In genomic region chr1:89070871-89071361, GRCm38 (mm10) we compare ENCODE assay signal across 8 mouse cellular contexts. TPM values are rescaled to one million over a fixed set of nuclear protein-coding genes. Genes with fewer than 3 reads are reported as not detected.
DNase-seq lines count a peak whose midpoint lies in the region; ATAC-seq and TF ChIP-seq lines count a peak whose summit lies in the region.

No protein-coding gene starts in this region.

- no peak for TF ChIP-seq CTCF in spleen, adult 2 months (IDR thresholded peaks at IDR 0.05; ENCODE audit: extremely low read depth, insufficient read depth, insufficient read length, insufficient replicate concordance)

- peak overlapping the region; percentile 90 for H3K9ac ChIP-seq in kidney, embryonic 15.5 days
- no peak overlapping the region for H3K9ac ChIP-seq in liver, embryonic 15.5 days

- peak overlapping the region; percentile 59; the same call in 1 of the 2 replicates for H3K4me3 ChIP-seq in spleen, adult 2 months (ENCODE audit: extremely low read depth, insufficient read depth, insufficient read length)
- H3K4me3 ChIP-seq in heart, embryonic 10.5 days, result peak overlapping the region; percentile 96
- H3K4me3 ChIP-seq in kidney, embryonic 15.5 days (replicated peaks), result peak overlapping the region; percentile 70
- H3K4me3 ChIP-seq in liver, embryonic 15.5 days (replicated peaks), result peak overlapping the region; percentile 63

- ATAC-seq in kidney, embryonic 15.5 days (replicated peaks; ENCODE audit: low FRiP score), result peak; percentile 10; the same call in 1 of the 2 replicates
- no peak for ATAC-seq in liver, embryonic 15.5 days (ENCODE audit: insufficient read depth)
- ATAC-seq in megakaryocyte-erythroid progenitor cell, adult 5-6 weeks (replicated peaks; ENCODE audit: low FRiP score, low TSS enrichment, poor library complexity, severe bottlenecking), result no peak

- peak overlapping the region; percentile 84 for H3K4me2 ChIP-seq in kidney, embryonic 15.5 days
- peak overlapping the region; percentile 68 for H3K4me2 ChIP-seq in liver, embryonic 15.5 days

- 3% methylated on average over 28 of the region's 28 CpGs for WGBS in spleen, adult 2 months
- WGBS in heart, embryonic 10.5 days, result under 1% methylated on average over 28 of the region's 28 CpGs
- under 1% methylated on average over 28 of the region's 28 CpGs for WGBS in kidney, embryonic 15.5 days
- WGBS in liver, embryonic 15.5 days (ENCODE audit: insufficient replicate concordance), result 1% methylated on average over 28 of the region's 28 CpGs

- TF ChIP-seq POLR2A in spleen, adult 2 months (IDR thresholded peaks at IDR 0.05; ENCODE audit: low read depth, low read length), result no peak

- DNase-seq in spleen, adult 2 months (ENCODE audit: low read depth in 1 of 2, low spot score in 2 of 2), result no peak
- DNase-seq in spleen, postnatal 36 days (ENCODE audit: low spot score in 2 of 2), result no peak
- DNase-seq in cerebellum, postnatal 25 days, result peak; percentile 34 to 50
- peak; percentile 84 for DNase-seq in heart, embryonic 10.5 days (ENCODE audit: low spot score)
- peak; percentile 61 for DNase-seq in retina, embryonic 14.5 days (ENCODE audit: low spot score)

- no peaks in the 10 kb centered on the region for H3K36me3 ChIP-seq in spleen, adult 2 months (ENCODE audit: control insufficient read depth, insufficient read depth, low read length)
- H3K36me3 ChIP-seq in heart, embryonic 10.5 days, result no peaks in the 10 kb centered on the region
- H3K36me3 ChIP-seq in kidney, embryonic 15.5 days, result 0 out of 2 replicates have a peak, but pooled peaks cover 3% of the 10 kb centered on the region
- no peaks in the 10 kb centered on the region for H3K36me3 ChIP-seq in liver, embryonic 15.5 days (replicated peaks)

- H3K9me3 ChIP-seq in heart, embryonic 10.5 days, result no peaks in the 10 kb centered on the region
- H3K9me3 ChIP-seq in kidney, embryonic 15.5 days (replicated peaks), result no peaks in the 10 kb centered on the region
- H3K9me3 ChIP-seq in liver, embryonic 15.5 days (replicated peaks), result no peaks in the 10 kb centered on the region

- H3K4me1 ChIP-seq in spleen, adult 2 months (ENCODE audit: control insufficient read depth, insufficient read depth, insufficient read length), result no peaks in the 10 kb centered on the region; the same call in 1 of the 2 replicates
- H3K4me1 ChIP-seq in heart, embryonic 10.5 days, result peaks cover 59% of the 10 kb centered on the region
- H3K4me1 ChIP-seq in kidney, embryonic 15.5 days, result peaks cover 51% of the 10 kb centered on the region
- peaks cover 17% of the 10 kb centered on the region; the same call in 1 of the 2 replicates for H3K4me1 ChIP-seq in liver, embryonic 15.5 days (replicated peaks)

- H3K27ac ChIP-seq in spleen, adult 2 months (ENCODE audit: insufficient read depth, low read length), result no peak overlapping the region
- peak overlapping the region; percentile 98 for H3K27ac ChIP-seq in heart, embryonic 10.5 days
- H3K27ac ChIP-seq in kidney, embryonic 15.5 days, result peak overlapping the region; percentile 90
- no peak overlapping the region for H3K27ac ChIP-seq in liver, embryonic 15.5 days (replicated peaks)

- peaks cover 4% of the 10 kb centered on the region for H3K27me3 ChIP-seq in spleen, adult 2 months (ENCODE audit: control insufficient read depth, insufficient read depth, low read length)
- no peaks in the 10 kb centered on the region for H3K27me3 ChIP-seq in heart, embryonic 10.5 days (ENCODE audit: insufficient read depth, poor library complexity, severe bottlenecking)
- H3K27me3 ChIP-seq in kidney, embryonic 15.5 days, result no peaks in the 10 kb centered on the region
- H3K27me3 ChIP-seq in liver, embryonic 15.5 days, result peaks cover 41% of the 10 kb centered on the region

RNA-seq across cellular contexts. Expression of gene Sh3bp4, which starts 0.7 kb away (rescaled TPM):
- 3.6 and 4.0 TPM in 2 replicates for polyA plus RNA-seq in spleen, adult 2 months (2012; rRNA removed)
- polyA plus RNA-seq in heart, embryonic 10.5 days (2016; fragmentation: Nextera tagmentation; extraction: Ambion mirVana), result 23.4 and 28.3 TPM in 2 replicates
- 25.4 and 28.7 TPM in 2 replicates for polyA plus RNA-seq in kidney, embryonic 15.5 days (2015; fragmentation: Nextera tagmentation; extraction: Ambion mirVana)
- polyA plus RNA-seq in liver, embryonic 15.5 days (2015; fragmentation: Nextera tagmentation; extraction: Ambion mirVana), result 0.99 and 1.1 TPM in 2 replicates
- total RNA-seq in megakaryocyte-erythroid progenitor cell, adult 5-6 weeks (2014; fragmentation: Nextera tagmentation), result not detected in 2 replicates
- 0.08 TPM in 1 of 2 replicates, not detected in the other for total RNA-seq in megakaryocyte-erythroid progenitor cell, adult 5-6 weeks (2017)

Comparison
In these comparisons a context has a peak if more than half of its experiments do, and no peak if none do; other contexts are left out.
1. DNase-seq: peak in cerebellum, postnatal 25 days (2 of 2), heart, embryonic 10.5 days (single experiment) and retina, embryonic 14.5 days (single experiment); none in spleen, adult 2 months (0 of 2) and spleen, postnatal 36 days (0 of 2).
2. H3K27ac ChIP-seq: peak in heart, embryonic 10.5 days (single experiment) and kidney, embryonic 15.5 days (single experiment); none in spleen, adult 2 months (single experiment) and liver, embryonic 15.5 days (single experiment).
3. Peak in every context shown above with its lines, with median percentiles within 50 percentile points of each other: H3K4me3 ChIP-seq.